Mouse (Mus musculus) forebrain, embryonic 15.5 days (tissue): ENCODE results near the gene Klra6. TPM values are rescaled to one million over a fixed set of nuclear protein-coding genes. Genes with fewer than 3 reads are reported as not detected.
"Not testable (repeated sequence)": the region's sequence is repeated elsewhere in the genome, so short reads cannot be mapped to it uniquely, and the experiment has no call there.

Experiments
- ATAC-seq: fragments of 200-750 bp; cut with Nextera tagmentation; replicated peaks from 2 replicates; pipeline ENCODE4 v1.8.0; 2017; ENCODE audit warnings: mild to moderate bottlenecking, moderate TSS enrichment, moderate library complexity
- H3K27ac ChIP-seq: fragments of 300-500 bp; sonication (generic); replicated peaks from 2 replicates; pipeline ENCODE4 v1.5.1; 2015; ENCODE audit warnings: mild to moderate bottlenecking, inconsistent platforms
- H3K27me3 ChIP-seq: fragments of 300-500 bp; sonication (generic); 2 replicates; pipeline ENCODE4 v1.6.1; 2015; ENCODE audit warnings: inconsistent platforms
- H3K36me3 ChIP-seq: fragments of 300-500 bp; sonication (generic); 2 replicates; pipeline ENCODE4 v1.6.1; 2015; ENCODE audit warnings: mild to moderate bottlenecking, inconsistent platforms
- H3K4me1 ChIP-seq: fragments of 300-500 bp; sonication (generic); 2 replicates; pipeline ENCODE4 v1.6.1; 2015; ENCODE audit warnings: inconsistent platforms
- H3K4me2 ChIP-seq: fragments of 300-500 bp; sonication (generic); replicated peaks from 2 replicates; pipeline ENCODE4 v1.6.1; 2015; ENCODE audit warnings: mild to moderate bottlenecking, inconsistent platforms
- H3K4me3 ChIP-seq: fragments of 300-500 bp; sonication (generic); 2 replicates; pipeline ENCODE4 v1.5.1; 2015; ENCODE audit warnings: mild to moderate bottlenecking, inconsistent platforms
- H3K9ac ChIP-seq: fragments of 300-500 bp; sonication (generic); replicated peaks from 2 replicates; pipeline ENCODE4 v1.6.1; 2015; ENCODE audit warnings: mild to moderate bottlenecking, inconsistent platforms
- H3K9me3 ChIP-seq: fragments of 300-500 bp; sonication (generic); 2 replicates; pipeline ENCODE4 v1.6.1; 2016; ENCODE audit warnings: inconsistent platforms
- WGBS: fragments of 180-500 bp; shearing (Covaris S2); methylation state at CpG from one replicate; pipeline ENCODE4 v1.1.7; 2015; ENCODE audit warnings: mixed read lengths; 5-methylcytosine and 5-hydroxymethylcytosine counted together
- polyA plus RNA-seq: library from polyadenylated mRNA; unstranded; fragments of >200 nt; fragmentation: Nextera tagmentation; extraction: Ambion mirVana; gene quantifications from 2 replicates; pipeline ENCODE4 v1.2.1, GENCODE M21; 2015

The Klra6 gene
- not detected in 2 replicates for polyA plus RNA-seq

- peaks cover 6% of the 10 kb centered on the region; the same call in 1 of the 2 replicates for H3K9me3 ChIP-seq
- 83% methylated on average over 4 of the region's 4 CpGs for WGBS
- H3K27me3 ChIP-seq, result no peaks in the 10 kb centered on the region
- H3K9ac ChIP-seq, result no peak within 1 kb of the TSS
- no peaks in the 10 kb centered on the region for H3K4me1 ChIP-seq
- H3K4me2 ChIP-seq, result no peak within 1 kb of the TSS
- no peak within 1 kb of the TSS for H3K4me3 ChIP-seq
- H3K36me3 ChIP-seq, result no peaks in the 10 kb centered on the region
- no peak within 1 kb of the TSS for H3K27ac ChIP-seq
- no peak for ATAC-seq
Observed at GRCm38 (mm10) chr6:130026854-130027253, at the start of gene Klra6. Gene Klra6, minus strand, starts transcription at chr6:130026954.

DNA sequence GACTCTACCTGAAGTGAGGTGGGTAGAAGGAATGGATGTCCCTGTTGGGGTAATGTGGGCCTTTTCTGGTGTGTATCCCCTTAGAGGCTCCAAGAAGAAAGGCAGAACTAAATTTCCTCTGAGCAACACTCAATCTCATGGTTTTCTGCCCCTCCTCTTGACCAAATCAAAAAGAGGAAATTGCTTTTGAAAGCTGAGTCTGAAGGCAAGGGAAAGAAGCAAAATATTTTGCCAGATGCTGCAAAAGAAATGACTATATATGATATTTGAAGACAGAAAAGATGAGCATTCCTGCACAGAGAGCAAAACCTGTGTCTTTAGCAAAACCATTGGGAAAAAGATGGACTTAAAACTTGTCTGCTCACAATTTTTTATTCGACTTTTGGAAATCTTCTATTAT, 40.4 kb upstream of the Klra6 start, which contains the start of gene Klra4:
Gene Klra4, minus strand, starts transcription at position 101 of the 400 bp plus-strand sequence.
- H3K4me2 ChIP-seq, H3K27me3 ChIP-seq, H3K4me1 ChIP-seq, H3K27ac ChIP-seq, H3K9me3 ChIP-seq, H3K9ac ChIP-seq, H3K4me3 ChIP-seq, ATAC-seq, H3K36me3 ChIP-seq: not testable (repeated sequence)
- WGBS, result 64% methylated on average over 1 of the region's 1 CpGs

DNA sequence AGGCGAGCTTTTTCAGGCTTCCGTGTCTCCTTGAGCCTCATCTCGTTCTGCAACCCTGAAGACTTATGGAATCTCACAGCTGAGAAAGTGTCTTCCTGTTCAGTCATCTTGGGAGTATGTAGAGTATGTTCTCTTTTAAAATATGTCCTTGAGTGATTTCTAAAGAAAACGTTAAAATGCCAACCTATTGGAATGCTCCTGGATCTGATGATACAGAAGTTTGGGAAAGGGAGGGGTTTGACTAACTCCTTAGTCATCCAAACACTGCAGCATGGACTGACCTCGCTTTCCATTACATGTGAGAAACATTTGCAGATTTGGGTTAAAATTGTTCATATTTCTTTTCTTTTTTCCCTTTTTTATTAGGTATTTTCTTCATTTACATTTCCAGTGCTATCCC, 38.4 kb upstream of the Klra6 start:
- Histone ChIP-seq H3K4me1 (no peaks in the 10 kb centered on the region), H3K27ac (no peak overlapping the region), H3K4me3 (no peak overlapping the region), H3K36me3 (no peaks in the 10 kb centered on the region), H3K27me3 (no peaks in the 10 kb centered on the region), H3K4me2 (no peak overlapping the region), H3K9me3 (no peaks in the 10 kb centered on the region; the same call in 1 of the 2 replicates), H3K9ac (no peak overlapping the region)
- WGBS, result 78% methylated on average over 5 of the region's 5 CpGs
- no peak for ATAC-seq

DNA sequence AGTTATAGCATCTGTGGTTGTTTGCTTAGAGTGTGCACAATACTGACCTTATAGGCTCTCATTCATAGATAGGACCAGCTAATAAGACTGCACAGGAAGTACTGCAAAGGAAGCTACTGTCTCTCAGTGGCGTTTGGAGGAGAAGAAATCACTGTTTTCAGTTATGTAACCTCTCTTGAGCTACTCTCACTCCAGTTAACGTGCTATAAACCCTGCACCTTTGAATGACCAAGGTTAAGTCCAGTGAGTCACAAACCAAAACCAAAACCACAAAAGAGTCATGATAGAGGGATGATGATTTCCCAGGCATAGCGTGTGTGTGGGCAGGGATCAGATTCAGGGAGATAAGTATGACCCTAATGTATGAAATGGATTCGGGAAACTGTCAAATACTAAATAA, 8.4 kb upstream of the Klra6 start:
- H3K4me3 ChIP-seq, H3K9ac ChIP-seq, H3K36me3 ChIP-seq, ATAC-seq, H3K4me1 ChIP-seq, H3K9me3 ChIP-seq, H3K4me2 ChIP-seq, H3K27ac ChIP-seq, H3K27me3 ChIP-seq: not testable (repeated sequence)
- 53% methylated on average over 4 of the region's 4 CpGs for WGBS

DNA sequence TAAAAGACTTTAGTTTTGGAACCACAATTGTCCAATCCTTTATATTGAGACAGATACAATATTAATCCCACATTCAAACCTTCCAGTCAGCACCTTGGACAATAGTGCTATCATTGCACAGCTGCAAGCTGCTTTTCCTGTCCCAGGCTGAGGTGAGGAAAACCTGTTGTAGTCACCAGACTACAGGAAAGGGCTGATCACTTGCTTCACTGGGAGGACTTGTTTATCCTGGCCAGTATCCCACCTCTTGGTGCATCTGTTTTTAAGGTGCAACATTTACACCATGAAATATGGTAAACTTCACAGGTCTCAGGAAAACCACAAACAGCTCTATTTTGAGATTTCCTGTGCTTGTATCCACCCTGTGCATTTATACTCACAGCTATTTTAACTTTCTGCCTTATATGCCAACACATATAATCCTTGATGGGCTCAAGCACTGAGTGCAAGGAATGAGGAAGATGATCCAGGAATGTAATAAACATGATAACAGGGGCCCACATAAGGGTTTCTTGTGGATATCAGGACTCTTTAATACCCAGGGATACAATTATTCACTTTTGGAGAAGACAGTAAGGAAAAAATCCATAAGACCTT, 4.8 kb upstream of the Klra6 start:
- not testable (repeated sequence) for H3K9me3 ChIP-seq, H3K4me3 ChIP-seq, ATAC-seq, H3K4me2 ChIP-seq, H3K36me3 ChIP-seq, H3K9ac ChIP-seq, H3K27ac ChIP-seq, H3K27me3 ChIP-seq, H3K4me1 ChIP-seq

Other genes with a start within 250 kb of the Klra6 start
- not detected in 2 replicates for gene Gm156, start 242.7 kb downstream of the Klra6 start, polyA plus RNA-seq
- gene Gm17631, start 164.3 kb downstream of the Klra6 start, polyA plus RNA-seq, result not detected in 2 replicates
- not detected in 2 replicates for gene Klra17, start 150.3 kb downstream of the Klra6 start, polyA plus RNA-seq
- gene Klra5, start 109.3 kb downstream of the Klra6 start, polyA plus RNA-seq, result not detected in 2 replicates
- not detected in 2 replicates for gene Klra4, start 40.3 kb upstream of the Klra6 start, polyA plus RNA-seq
- gene Klra8, start 102.9 kb upstream of the Klra6 start, polyA plus RNA-seq, result not detected in 2 replicates
- gene Klra9, start 166.2 kb upstream of the Klra6 start, polyA plus RNA-seq, result not detected in 2 replicates
- gene Klra7, start 206.4 kb upstream of the Klra6 start, polyA plus RNA-seq, result not detected in 2 replicates